Mouse (Mus musculus) telencephalon, adult 2 months (tissue): ENCODE results near the gene Bet1l.

Source experiments
- DNase-seq: peaks from one replicate; pipeline ENCODE4 v3.0.0-alpha.2; 2011; ENCODE audit warnings: low read depth, low spot score

The Bet1l gene

GRCm38 (mm10) chr7:140833341-140833740 is 24.0 kb downstream of the Bet1l start:
- DNase-seq, result no peak

- DNase-seq, result no peak
Observed at GRCm38 (mm10) chr7:140831447-140831846, 25.9 kb downstream of the Bet1l start.

DNA sequence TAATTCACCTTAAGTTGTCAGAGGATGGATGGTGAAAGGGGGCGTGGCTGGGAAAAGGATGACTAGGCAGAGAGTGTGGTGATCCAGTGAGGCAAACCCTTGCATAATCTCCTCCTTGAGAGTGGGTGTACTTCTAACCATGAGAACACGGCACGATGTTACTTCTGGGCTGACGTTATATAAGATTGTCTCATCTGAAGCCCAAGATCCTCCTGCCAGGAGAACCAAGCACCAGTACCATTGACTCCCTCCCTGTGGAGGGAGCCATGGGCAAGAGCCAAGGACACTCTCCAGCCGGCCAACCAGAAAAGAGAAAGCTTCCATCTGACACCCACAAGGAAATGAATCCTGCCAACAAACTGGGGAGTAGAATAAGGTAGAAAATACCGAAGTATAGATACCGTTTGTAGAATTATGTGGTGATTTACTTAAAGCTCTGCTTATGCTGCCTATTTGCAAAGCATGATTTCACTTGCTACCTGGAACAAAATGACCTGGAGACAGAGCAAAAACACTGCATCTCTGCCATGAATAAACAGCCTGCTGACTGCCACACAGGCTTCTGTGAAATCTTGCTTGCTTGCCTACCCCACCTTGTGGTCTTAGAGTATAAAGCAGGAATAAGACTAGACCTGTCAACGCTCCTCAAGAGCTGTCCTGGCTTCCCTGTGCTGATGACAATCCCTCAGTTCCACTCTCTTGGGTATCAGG is 29.1 kb downstream of the Bet1l start:
- DNase-seq, result peak; percentile 91

DNA sequence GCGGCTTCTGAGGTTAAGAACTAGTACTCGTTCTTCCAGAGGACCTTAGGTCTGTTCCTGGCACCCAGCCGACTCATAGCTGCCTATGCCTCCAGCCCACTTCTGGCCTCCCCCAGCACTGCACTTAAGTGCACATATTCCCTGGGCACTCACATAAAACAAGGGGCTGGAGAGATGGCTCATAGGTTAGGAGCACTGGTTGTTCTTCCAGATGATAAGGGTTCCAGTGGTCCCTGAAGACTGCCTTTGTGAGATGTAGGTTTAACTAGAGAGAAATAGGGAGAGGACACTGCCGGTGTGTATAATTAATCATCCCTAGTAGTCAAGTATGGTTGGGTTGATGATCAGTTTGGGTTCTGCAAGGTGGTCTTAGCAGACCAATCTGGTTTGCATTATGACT is 34.6 kb downstream of the Bet1l start:
- no peak for DNase-seq

GRCm38 (mm10) chr7:140821653-140822329 is 35.6 kb downstream of the Bet1l start, which contains the start of gene Zfp941:
Zfp941 (minus strand) TSS chr7:140822178.
- peak; percentile 78 for DNase-seq

- no peak for DNase-seq
Observed at GRCm38 (mm10) chr7:140821305-140821652, 36.1 kb downstream of the Bet1l start.

- no peak for DNase-seq
Observed at GRCm38 (mm10) chr7:140820173-140820572, 37.2 kb downstream of the Bet1l start.

DNA sequence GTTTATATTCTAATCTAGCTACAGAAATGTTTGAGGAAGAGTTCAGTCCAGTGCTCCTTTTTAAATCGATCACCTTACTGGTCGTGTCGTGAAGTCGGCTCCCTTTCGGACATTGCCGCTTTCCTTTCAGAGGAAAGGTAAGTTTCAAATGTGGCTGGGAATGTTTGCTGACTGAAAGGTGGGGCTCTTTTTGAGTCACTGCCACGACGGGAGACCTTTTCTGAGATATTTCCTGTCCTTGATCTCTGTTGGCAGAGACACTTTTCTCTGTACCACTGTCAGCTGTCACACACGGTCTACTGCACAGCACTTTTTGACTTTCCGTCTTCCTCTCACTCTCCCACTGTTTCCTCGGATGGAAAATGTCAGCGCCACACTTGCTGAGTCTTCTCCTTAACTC is 44.5 kb downstream of the Bet1l start:
- no peak for DNase-seq

GRCm38 (mm10) chr7:140811714-140812113 is 45.7 kb downstream of the Bet1l start:
- no peak for DNase-seq

DNA sequence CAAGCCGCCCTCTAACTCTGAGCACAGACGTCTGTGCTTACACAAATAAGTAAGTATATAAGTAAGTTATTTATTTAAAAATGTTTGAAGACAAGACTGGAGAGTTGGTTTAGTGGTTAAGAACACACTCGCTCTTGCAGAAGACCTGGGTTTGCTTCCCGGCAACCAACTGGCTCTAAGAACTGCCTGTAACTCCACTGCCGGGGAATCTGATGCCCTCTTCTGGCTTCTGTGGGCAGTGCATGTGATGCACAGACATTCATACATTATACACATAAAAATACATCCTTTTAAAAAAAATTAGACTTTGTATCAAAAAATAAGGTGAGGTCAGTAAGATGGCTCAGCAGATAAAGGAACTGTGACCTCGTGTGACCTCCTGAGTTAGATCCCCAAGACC is 46.9 kb downstream of the Bet1l start:
- DNase-seq, result no peak

DNA sequence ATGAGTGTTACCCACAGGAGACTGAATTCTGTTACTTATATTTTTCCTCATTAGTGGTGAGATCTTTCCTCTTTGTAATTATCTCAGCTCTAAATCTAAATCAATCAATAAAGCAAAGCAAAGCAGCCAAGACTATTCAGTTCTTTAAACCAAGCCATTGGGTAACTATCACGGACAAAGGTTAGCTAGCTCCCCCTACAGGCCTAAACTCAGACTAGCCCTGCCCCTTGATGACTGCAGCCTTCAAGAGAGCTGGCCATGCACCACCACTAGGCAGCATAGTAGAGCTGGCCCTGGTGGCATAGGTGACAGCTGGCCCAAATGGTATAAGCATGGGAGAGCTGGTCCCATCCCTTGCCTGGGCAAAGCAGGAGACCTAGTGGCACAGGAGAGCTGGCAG is 51.7 kb downstream of the Bet1l start:
- DNase-seq, result peak; percentile 34
